Mouse (Mus musculus) gastrocnemius, postnatal 36 days (tissue): Measurements from ENCODE around the gene Zfp867. TPM values are rescaled to one million over a fixed set of nuclear protein-coding genes. Genes with fewer than 3 reads are reported as not detected.

ENCODE experiments used
- DNase-seq, 2 experiments: peaks; one replicate each; pipeline ENCODE4 v3.0.0; 2022
- intact Hi-C: fragments of 180-260 bp; cut with DNase I; formaldehyde crosslinking; loops from one replicate; pipeline ENCODE4 v1.15.1; 2025
- total RNA-seq, 2 experiments: library from RNA; stranded (reverse); gene quantifications; 2 replicates each; pipeline ENCODE4 v1.2.3; 2021

The Zfp867 gene
- total RNA-seq, 2 experiments from 2014 or later, result 1.8 to 2.8 TPM

- DNase-seq, result no peak
- intact Hi-C loops, result no loop called here
Observed at GRCm38 (mm10) chr11:59471413-59472325, 605 bp downstream of the Zfp867 start.

- no peak for DNase-seq
- intact Hi-C loops, result no loop called here
Observed at GRCm38 (mm10) chr11:59460459-59460858, 11.8 kb downstream of the Zfp867 start.

GRCm38 (mm10) chr11:59458973-59459372 lies 13.3 kb downstream of the Zfp867 start:
- DNase-seq, result no peak
- intact Hi-C loops, result no loop called here

GRCm38 (mm10) chr11:59456891-59457290 lies 15.4 kb downstream of the Zfp867 start:
- intact Hi-C loops, result no loop called here
- no peak for DNase-seq

GRCm38 (mm10) chr11:59456346-59456745 lies 15.9 kb downstream of the Zfp867 start:
- no peak for DNase-seq
- intact Hi-C loops, result no loop called here

GRCm38 (mm10) chr11:59451086-59451485 lies 21.2 kb downstream of the Zfp867 start, which contains the start of gene Snap47:
Gene Snap47, minus strand, starts transcription at chr11:59451186.
- intact Hi-C loops, result no loop called here

GRCm38 (mm10) chr11:59450230-59450771 lies 22.0 kb downstream of the Zfp867 start:
- intact Hi-C loops, result no loop called here
- DNase-seq, result no peak

More at GRCm38 (mm10) chr11:59451086-59451485, 21.2 kb downstream of the Zfp867 start, which contains the start of gene Snap47:
- DNase-seq, result no peak

GRCm38 (mm10) chr11:59449741-59450229 lies 22.5 kb downstream of the Zfp867 start, which contains the start of gene Jmjd4:
Gene Jmjd4, plus strand, starts transcription at chr11:59450045.
- intact Hi-C loops, result no loop called here
- DNase-seq, result peak; percentile 86 to 91

- intact Hi-C loops, result no loop called here
- no peak for DNase-seq
Observed at GRCm38 (mm10) chr11:59443102-59443501, 29.2 kb downstream of the Zfp867 start.

- intact Hi-C loops, result no loop called here
- DNase-seq, result no peak
Observed at GRCm38 (mm10) chr11:59437954-59438353, 34.3 kb downstream of the Zfp867 start.

- intact Hi-C loops, result no loop called here
Observed at GRCm38 (mm10) chr11:59432261-59432660, 40.0 kb downstream of the Zfp867 start.

GRCm38 (mm10) chr11:59429959-59430358 lies 42.3 kb downstream of the Zfp867 start:
- no peak for DNase-seq
- intact Hi-C loops, result no loop called here

More at GRCm38 (mm10) chr11:59432261-59432660, 40.0 kb downstream of the Zfp867 start:
- DNase-seq, result no peak

- DNase-seq, result peak in 1 of 2 experiments; percentile 8
- intact Hi-C loops, result no loop called here
Observed at GRCm38 (mm10) chr11:59428057-59428660, 44.1 kb downstream of the Zfp867 start.

GRCm38 (mm10) chr11:59425671-59426101 lies 46.6 kb downstream of the Zfp867 start:
- DNase-seq, result peak in 1 of 2 experiments; percentile 13
- intact Hi-C loops, result no loop called here

- intact Hi-C loops, result no loop called here
- no peak for DNase-seq
Observed at GRCm38 (mm10) chr11:59423010-59423588, 49.2 kb downstream of the Zfp867 start.

GRCm38 (mm10) chr11:59421967-59422366 lies 50.3 kb downstream of the Zfp867 start:
- intact Hi-C loops, result no loop called here
- DNase-seq, result peak in 1 of 2 experiments; percentile 8

- intact Hi-C loops, result no loop called here
- DNase-seq, result peak in 1 of 2 experiments; percentile 11
Observed at GRCm38 (mm10) chr11:59421436-59421835, 50.8 kb downstream of the Zfp867 start.

GRCm38 (mm10) chr11:59418708-59419107 lies 53.6 kb downstream of the Zfp867 start:
- no peak for DNase-seq
- intact Hi-C loops, result no loop called here

GRCm38 (mm10) chr11:59412999-59413863 lies 59.0 kb downstream of the Zfp867 start:
- intact Hi-C loops, result no loop called here
- no peak for DNase-seq
